Mouse (Mus musculus) adrenal gland, postnatal 36 days (tissue): ENCODE data around the gene Cd101. TPM values are rescaled to one million over a fixed set of nuclear protein-coding genes. Genes with fewer than 3 reads are reported as not detected.

Experiments used
- DNase-seq, 2 experiments: peaks; one replicate each; pipeline ENCODE4 v3.0.0; 2021; ENCODE audit warnings: mixed read lengths in 1 of 2
- total RNA-seq, 2 experiments: library from RNA; stranded (reverse); gene quantifications; 2 replicates each; pipeline ENCODE4 v1.2.3; 2021

Gene Cd101
- total RNA-seq, 2 experiments from 2014 or later, result 0.10 to 0.20 TPM

DNA sequence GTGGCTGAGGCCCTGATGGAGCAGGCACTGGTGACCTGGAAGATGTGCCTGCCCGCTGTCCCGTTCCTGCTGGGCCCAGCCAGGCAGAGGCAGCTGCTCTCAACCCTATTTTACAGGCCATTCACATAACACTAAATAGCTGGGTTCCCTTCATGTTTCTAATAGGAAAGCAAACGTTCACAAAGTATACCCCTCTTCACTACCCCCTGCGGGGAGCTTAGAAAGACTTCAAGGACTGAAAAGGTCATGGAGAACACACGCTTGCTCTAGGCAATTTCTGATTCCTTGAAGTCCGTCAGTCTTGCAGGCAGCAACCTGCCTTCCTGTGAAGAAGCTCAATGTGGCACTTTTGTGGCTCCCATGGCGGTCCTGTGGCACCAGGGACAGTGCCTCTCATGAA, 12.6 kb upstream of the Cd101 start:
- no peak for DNase-seq

DNA sequence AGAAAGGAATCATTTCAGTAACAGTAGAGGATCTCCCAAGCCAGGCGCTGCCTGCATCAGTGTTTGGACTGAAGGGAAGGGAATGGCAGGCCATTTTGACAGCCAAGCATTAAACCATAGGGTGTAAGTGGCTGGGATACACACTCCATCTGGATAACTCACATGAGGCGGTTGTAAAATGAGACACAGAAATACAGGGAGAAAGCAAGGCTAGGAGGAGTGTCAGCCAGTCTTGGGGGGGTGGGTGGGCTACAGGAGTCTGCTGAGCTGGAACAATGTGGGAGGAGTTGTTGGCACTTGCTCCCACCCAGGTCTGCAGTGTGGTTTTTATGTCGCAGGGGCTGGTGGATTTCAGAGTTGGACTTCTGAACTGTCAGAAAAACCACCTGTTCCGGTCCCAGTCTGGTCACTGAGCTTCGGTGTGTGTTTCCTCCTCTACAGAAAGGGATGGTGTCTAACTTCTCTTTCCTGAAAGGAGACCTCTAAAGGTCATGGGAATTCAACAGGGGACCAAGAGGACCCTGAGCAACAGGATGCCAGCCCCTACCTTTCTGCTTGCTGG, 8.7 kb upstream of the Cd101 start:
- no peak for DNase-seq

GRCm38 (mm10) chr3:101036001-101036400, 6.6 kb upstream of the Cd101 start:
- DNase-seq, result no peak

GRCm38 (mm10) chr3:101034509-101034908, 5.2 kb upstream of the Cd101 start:
- no peak for DNase-seq

- DNase-seq, result no peak
Observed at GRCm38 (mm10) chr3:101033644-101034043, 4.3 kb upstream of the Cd101 start.

DNA sequence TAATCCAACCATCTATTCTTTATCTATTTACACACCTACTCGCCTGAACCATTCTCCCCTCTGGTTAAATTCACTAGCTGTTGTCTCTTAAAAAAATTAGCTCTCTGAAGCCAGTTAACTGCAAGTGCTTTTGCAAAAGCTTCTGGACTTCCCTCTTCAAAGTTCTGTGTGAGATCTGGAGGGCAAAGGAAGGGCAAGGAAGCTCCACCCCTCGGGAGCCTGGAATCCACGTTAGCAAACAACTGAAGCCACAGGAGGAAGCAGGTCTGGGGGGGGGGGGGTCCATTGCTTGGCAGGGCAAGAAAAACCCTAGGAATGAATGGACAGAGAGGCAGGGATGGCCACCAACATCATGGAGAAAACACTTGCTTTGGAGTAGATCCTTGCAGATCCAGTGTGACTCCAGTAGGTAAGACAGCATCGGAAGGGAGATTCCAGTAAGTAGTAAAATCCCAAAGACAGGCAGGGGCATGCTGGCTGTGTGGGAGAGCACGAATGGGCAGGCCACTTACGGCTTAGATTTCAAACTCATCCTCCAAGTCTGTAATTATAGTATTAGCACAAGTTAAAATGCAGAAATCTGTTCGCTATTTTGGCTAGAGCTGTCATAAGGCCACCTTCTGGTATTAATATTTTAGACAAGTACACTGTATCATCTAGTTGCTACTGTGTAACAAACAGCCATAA, 2.2 kb upstream of the Cd101 start:
- DNase-seq, result no peak

GRCm38 (mm10) chr3:101030630-101031029, 1.3 kb upstream of the Cd101 start:
- no peak for DNase-seq

DNA sequence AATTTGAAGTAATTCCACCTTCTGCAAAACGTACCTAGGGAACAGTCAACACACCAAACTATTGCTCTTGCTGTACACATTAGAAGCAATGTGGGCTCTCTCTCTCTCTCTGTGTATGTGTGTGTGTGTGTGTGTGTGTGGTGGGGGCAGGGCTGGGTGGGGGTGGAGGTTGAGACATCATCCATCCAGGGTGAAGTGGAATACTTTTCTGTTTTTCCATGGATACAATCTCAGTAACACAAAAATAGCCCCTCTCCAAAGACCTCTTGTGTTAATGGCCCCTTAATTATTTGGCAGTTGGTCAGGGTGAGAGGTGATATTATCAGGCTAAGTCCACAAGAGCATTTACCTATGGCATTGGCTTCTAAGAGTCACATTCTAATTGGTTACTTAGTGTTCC, 2.6 kb downstream of the Cd101 start:
- DNase-seq, result no peak

GRCm38 (mm10) chr3:101022967-101023366, 6.4 kb downstream of the Cd101 start:
- no peak for DNase-seq

- no peak for DNase-seq
Observed at GRCm38 (mm10) chr3:101021481-101022051, 7.8 kb downstream of the Cd101 start.

DNA sequence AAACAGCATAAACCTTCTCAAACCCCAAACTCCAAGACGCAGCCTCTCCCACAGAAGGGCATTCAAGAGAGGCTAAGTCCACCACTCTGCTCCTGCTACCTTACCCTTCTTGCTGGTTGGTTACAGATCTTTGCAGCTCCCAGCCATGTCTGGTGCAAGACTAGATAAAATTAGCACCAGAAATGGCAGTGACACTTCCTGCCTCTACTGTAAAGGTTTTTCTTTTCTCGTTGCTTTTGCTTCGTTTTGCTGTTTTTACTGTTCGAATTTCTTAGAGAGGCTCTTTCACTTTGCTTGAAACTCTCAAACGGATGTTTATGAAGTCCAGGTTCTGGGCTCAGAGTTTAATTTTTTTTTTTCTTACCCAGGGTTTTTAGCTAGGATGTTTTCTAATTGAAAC, 8.3 kb downstream of the Cd101 start:
- DNase-seq, result no peak

GRCm38 (mm10) chr3:101018494-101018893, 10.9 kb downstream of the Cd101 start:
- no peak for DNase-seq

DNA sequence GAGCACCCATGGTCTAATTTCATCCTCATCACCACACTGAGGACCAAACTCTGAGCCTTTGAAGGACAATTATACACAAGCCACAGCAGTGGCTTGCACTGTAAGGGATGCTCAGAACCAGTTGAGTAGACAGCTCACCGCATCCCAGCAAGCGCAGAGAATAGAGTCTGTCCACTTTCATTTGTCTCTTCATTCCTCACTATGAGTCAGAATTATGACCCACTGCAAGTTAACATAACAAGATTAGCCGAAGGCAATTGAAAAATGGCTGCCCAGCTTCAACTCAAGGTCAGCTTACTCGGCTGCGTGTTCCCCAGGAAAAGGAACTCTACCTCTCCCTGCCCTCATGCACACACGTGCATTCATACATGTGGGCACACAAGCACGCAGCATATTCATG, 13.3 kb downstream of the Cd101 start:
- DNase-seq, result peak; percentile 20 to 53

DNA sequence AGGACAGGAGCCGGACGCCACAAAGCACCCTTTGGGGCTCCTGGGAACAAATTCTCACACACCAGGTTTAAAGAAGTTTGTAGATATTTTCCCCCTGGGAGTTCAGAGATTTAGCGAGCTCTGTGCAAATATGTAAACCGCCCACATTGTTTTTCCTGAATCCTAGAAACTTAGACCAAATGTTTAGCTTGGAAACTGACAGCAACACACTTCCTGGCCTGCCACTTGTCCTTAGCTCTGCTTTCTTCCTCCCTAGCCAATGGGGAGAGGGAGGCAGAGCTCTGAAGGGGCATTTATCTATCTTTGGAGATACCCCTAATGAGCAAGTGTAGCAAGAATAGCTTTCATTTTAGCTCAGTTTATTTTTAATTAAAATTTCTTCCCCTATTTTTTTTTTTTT, 14.1 kb downstream of the Cd101 start:
- no peak for DNase-seq

- no peak for DNase-seq
Observed at GRCm38 (mm10) chr3:101013536-101013935, 15.8 kb downstream of the Cd101 start.

GRCm38 (mm10) chr3:101013005-101013404, 16.4 kb downstream of the Cd101 start:
- no peak for DNase-seq

GRCm38 (mm10) chr3:101012597-101012996, 16.8 kb downstream of the Cd101 start:
- no peak for DNase-seq

- DNase-seq, result no peak
Observed at GRCm38 (mm10) chr3:101012131-101012571, 17.2 kb downstream of the Cd101 start.

GRCm38 (mm10) chr3:101011203-101011600, 18.2 kb downstream of the Cd101 start:
- DNase-seq, result no peak

GRCm38 (mm10) chr3:101010589-101011202, 18.7 kb downstream of the Cd101 start:
- DNase-seq, result no peak

DNA sequence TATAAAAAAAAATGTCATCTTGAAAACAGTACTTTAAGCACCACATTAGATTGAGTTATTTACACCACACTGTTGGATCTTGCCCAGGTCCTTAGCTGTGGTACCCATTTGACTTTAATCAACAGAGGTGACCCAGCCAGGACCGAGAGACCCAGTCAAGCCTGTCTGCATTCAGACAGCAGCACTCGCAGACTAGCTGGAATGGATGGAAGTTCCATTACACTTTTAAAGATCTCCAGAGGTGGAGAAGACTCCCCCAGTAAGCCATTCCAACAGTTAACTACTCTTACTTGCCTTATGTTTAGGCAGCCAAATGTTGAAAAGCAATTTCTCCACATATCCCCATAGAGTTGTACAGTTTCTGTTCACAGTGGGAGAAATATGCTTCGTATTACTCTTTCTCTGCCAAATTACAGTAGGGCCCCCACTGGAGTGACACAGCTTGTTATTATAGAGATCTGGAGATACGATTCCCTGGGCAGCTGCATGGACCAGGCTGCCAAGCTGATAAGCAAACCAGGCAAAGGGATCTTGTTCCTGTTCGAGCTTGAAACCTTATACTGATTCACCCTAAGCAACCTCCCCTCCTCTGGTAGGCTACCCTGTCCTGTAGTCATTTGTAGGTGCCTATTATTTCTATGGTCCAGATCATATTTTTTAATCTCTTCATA, 22.1 kb downstream of the Cd101 start:
- no peak for DNase-seq

- no peak for DNase-seq
Observed at GRCm38 (mm10) chr3:101005392-101005791, 24.0 kb downstream of the Cd101 start.
